Mouse (Mus musculus): ENCODE results near the gene Armc3. TPM values are rescaled to one million over a fixed set of nuclear protein-coding genes. Genes with fewer than 3 reads are reported as not detected.

Gene Armc3
- total and polyA plus RNA-seq, 3 experiments = 0.07 to 0.31 TPM; not detected in 1

DNA sequence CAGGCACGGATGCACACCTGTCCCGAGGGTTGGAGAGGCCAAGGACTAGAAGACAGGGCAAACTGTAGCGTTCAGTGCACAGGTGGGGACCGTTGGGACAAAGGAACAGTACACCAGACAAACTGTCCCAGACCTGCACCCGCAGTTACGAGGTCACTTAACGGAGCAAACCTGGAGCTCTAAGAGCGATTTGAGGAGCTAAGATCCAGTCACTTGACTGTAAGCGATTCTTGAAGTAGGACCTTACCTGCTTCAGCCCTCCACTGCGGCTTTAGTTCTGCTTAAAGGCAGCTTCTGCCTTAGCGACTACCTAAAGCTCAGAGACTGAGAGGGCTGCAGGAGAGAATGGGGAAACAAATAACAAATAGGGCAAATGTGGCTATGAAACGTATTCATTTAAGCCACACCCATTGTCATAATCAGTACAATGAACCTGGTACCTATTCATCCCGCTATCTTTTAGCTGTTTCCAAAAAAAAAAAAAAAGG lies 308 bp downstream of the Armc3 start:
- Histone ChIP-seq H3K27ac (ENCODE audit: control insufficient read depth, low read depth, low read length) (no peak overlapping the region), H3K4me1 (ENCODE audit: control insufficient read depth in 1 of 2, insufficient read depth in 2 of 2, low read length in 2 of 2) (no peaks in the 10 kb centered on the region), H3K9me3 (replicated peaks; ENCODE audit: insufficient read depth, low read length) (no peaks in the 10 kb centered on the region), H3K27me3 (ENCODE audit: control insufficient read depth in 1 of 2, insufficient read depth in 2 of 2, low read length in 2 of 2) (0 out of 4 replicates have a peak, but pooled peaks cover 0 to 2% of the 10 kb centered on the region in 2 experiments), H3K36me3 (ENCODE audit: control insufficient read depth in 1 of 2, insufficient read depth in 2 of 2, low read length in 2 of 2) (no peaks in the 10 kb centered on the region), H3K9ac (ENCODE audit: control insufficient read depth, low read depth, low read length, poor library complexity, severe bottlenecking) (no peak overlapping the region), H3K79me2 (ENCODE audit: control insufficient read depth, insufficient read depth, low read length, poor library complexity) (no peaks in the 10 kb centered on the region), H3K4me3 (ENCODE audit: control insufficient read depth in 1 of 2, insufficient read depth in 1 of 2, low read depth in 2 of 2, low read length in 2 of 2) (no peak overlapping the region)
- DNase-seq (ENCODE audit: low read depth, low spot score) = no peak
- TF ChIP-seq SIN3A (IDR thresholded peaks at IDR 0.05; ENCODE audit: low read length) (no peak), NELFE (IDR thresholded peaks at IDR 0.05; ENCODE audit: low read depth, low read length) (no peak), ZNF384 (IDR thresholded peaks at IDR 0.05; ENCODE audit: low read depth, low read length) (no peak)

DNA sequence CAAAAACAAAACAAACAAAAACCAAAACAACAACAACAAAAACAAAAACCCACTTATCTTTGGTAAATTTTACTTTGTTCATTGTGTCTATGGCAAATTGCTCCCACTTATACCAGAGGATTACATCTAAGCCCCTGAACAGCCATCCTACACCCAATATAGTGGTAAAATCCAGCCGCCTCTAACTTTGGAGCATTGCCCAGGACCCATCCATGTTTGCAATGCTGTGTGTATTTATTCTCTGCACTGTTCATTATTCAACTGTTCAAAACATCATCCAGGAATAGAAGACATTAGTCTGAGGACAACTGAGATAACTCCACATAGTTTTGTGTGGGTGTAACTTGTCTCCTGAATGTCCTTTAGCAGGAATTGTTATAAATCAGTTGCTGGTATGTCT lies 1.0 kb downstream of the Armc3 start:
- no peaks in the 10 kb centered on the region for H3K4me1 ChIP-seq (ENCODE audit: control insufficient read depth in 1 of 2, insufficient read depth in 2 of 2, low read length in 2 of 2)
- H3K79me2 ChIP-seq (ENCODE audit: control insufficient read depth, insufficient read depth, low read length, poor library complexity) = no peaks in the 10 kb centered on the region
- TF ChIP-seq CHD2 (IDR thresholded peaks at IDR 0.05; ENCODE audit: low read length) = no peak
- no peaks in the 10 kb centered on the region for H3K9me3 ChIP-seq (replicated peaks; ENCODE audit: insufficient read depth, low read length)
- H3K27ac ChIP-seq (ENCODE audit: control insufficient read depth, low read depth, low read length) = no peak overlapping the region
- H3K36me3 ChIP-seq (ENCODE audit: control insufficient read depth in 1 of 2, insufficient read depth in 2 of 2, low read length in 2 of 2) = no peaks in the 10 kb centered on the region
- H3K27me3 ChIP-seq (ENCODE audit: control insufficient read depth in 1 of 2, insufficient read depth in 2 of 2, low read length in 2 of 2) = 0 out of 4 replicates have a peak, but pooled peaks cover 0 to 2% of the 10 kb centered on the region in 2 experiments
- DNase-seq (ENCODE audit: low read depth, low spot score) = no peak
- no peak overlapping the region for H3K9ac ChIP-seq (ENCODE audit: control insufficient read depth, low read depth, low read length, poor library complexity, severe bottlenecking)
- H3K4me3 ChIP-seq (ENCODE audit: control insufficient read depth in 1 of 2, insufficient read depth in 1 of 2, low read depth in 2 of 2, low read length in 2 of 2) = no peak overlapping the region

- H3K27ac ChIP-seq (ENCODE audit: control insufficient read depth, low read depth, low read length) = no peak overlapping the region
- no peak overlapping the region for H3K4me3 ChIP-seq (ENCODE audit: control insufficient read depth in 1 of 2, insufficient read depth in 1 of 2, low read depth in 2 of 2, low read length in 2 of 2)
- 0 out of 4 replicates have a peak, but pooled peaks cover 0 to 2% of the 10 kb centered on the region in 2 experiments for H3K27me3 ChIP-seq (ENCODE audit: control insufficient read depth in 1 of 2, insufficient read depth in 2 of 2, low read length in 2 of 2)
- no peaks in the 10 kb centered on the region for H3K79me2 ChIP-seq (ENCODE audit: control insufficient read depth, insufficient read depth, low read length, poor library complexity)
- H3K9ac ChIP-seq (ENCODE audit: control insufficient read depth, low read depth, low read length, poor library complexity, severe bottlenecking) = no peak overlapping the region
- no peaks in the 10 kb centered on the region for H3K4me1 ChIP-seq (ENCODE audit: control insufficient read depth in 1 of 2, insufficient read depth in 2 of 2, low read length in 2 of 2)
- no peak for TF ChIP-seq MYC (IDR thresholded peaks at IDR 0.05; ENCODE audit: low read depth, low read length)
- DNase-seq (ENCODE audit: low read depth, low spot score) = peak; percentile 17
- H3K36me3 ChIP-seq (ENCODE audit: control insufficient read depth in 1 of 2, insufficient read depth in 2 of 2, low read length in 2 of 2) = no peaks in the 10 kb centered on the region
- H3K9me3 ChIP-seq (replicated peaks; ENCODE audit: insufficient read depth, low read length) = no peaks in the 10 kb centered on the region
These were observed 2.6 kb downstream of the Armc3 start for GRCm38 (mm10) chr2:19201682-19202081.

DNA sequence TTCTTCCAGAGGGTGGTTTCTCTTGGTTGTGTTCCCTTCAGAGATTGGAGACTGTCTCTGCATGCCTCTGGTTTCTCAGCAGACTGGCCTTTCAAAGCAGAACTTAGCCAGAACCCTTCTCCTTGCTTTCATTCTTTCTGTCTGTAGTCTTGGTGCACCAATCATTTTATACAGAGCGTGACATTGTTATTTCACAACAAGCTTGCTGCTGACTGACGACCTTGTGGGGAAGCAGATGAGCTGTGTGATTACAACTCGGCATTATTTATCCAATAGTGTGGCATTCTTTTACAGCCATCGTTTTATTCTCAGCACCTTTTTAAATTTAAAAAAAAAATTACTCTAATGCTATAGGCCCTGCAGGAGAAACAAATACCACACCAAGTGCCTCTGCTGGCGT lies 35.2 kb downstream of the Armc3 start:
- peak; percentile 15 for DNase-seq (ENCODE audit: low read depth, low spot score)
- Histone ChIP-seq H3K4me3 (ENCODE audit: control insufficient read depth in 1 of 2, insufficient read depth in 1 of 2, low read depth in 2 of 2, low read length in 2 of 2) (no peak overlapping the region), H3K27ac (ENCODE audit: control insufficient read depth, low read depth, low read length) (no peak overlapping the region), H3K9ac (ENCODE audit: control insufficient read depth, low read depth, low read length, poor library complexity, severe bottlenecking) (no peak overlapping the region), H3K9me3 (replicated peaks; ENCODE audit: insufficient read depth, low read length) (no peaks in the 10 kb centered on the region), H3K4me1 (ENCODE audit: control insufficient read depth in 1 of 2, insufficient read depth in 2 of 2, low read length in 2 of 2) (peaks cover 4 to 5% of the 10 kb centered on the region in 2 experiments; a peak in 2 of 4 replicates), H3K36me3 (ENCODE audit: control insufficient read depth in 1 of 2, insufficient read depth in 2 of 2, low read length in 2 of 2) (peaks cover 0 to 9% of the 10 kb centered on the region in 2 experiments; a peak in 2 of 4 replicates), H3K27me3 (ENCODE audit: control insufficient read depth in 1 of 2, insufficient read depth in 2 of 2, low read length in 2 of 2) (no peaks in the 10 kb centered on the region), H3K79me2 (ENCODE audit: control insufficient read depth, insufficient read depth, low read length, poor library complexity) (no peaks in the 10 kb centered on the region)
- TF ChIP-seq KAT2A (conservative IDR thresholded peaks at IDR 0.05; ENCODE audit: low read depth, low read length) = no peak
- TF ChIP-seq POLR2AphosphoS5 (IDR thresholded peaks at IDR 0.05; ENCODE audit: borderline replicate concordance, low read depth, low read length) = no peak
- no peak for TF ChIP-seq ETS1 (IDR thresholded peaks at IDR 0.05; ENCODE audit: low read depth, low read length)
- no peak for TF ChIP-seq EP300 (IDR thresholded peaks at IDR 0.05; ENCODE audit: low read depth in 1 of 2, low read length in 2 of 2)

Data from MEL (cell line).